Mouse (Mus musculus) left cerebral cortex, adult 2 months (tissue): ENCODE measurements around the gene Vasp. TPM values are rescaled to one million over a fixed set of nuclear protein-coding genes. Genes with fewer than 3 reads are reported as not detected.
"Not testable (repeated sequence)": the region's sequence is repeated elsewhere in the genome, so short reads cannot be mapped to it uniquely, and the experiment has no call there.

Source experiments
- DNase-seq, 2 experiments: peaks; one replicate each; pipeline ENCODE4 v3.0.0; 2021 to 2022; ENCODE audit warnings: low spot score in 2 of 2, mixed read lengths in 1 of 2; ENCODE audit errors: extremely low spot score in 1 of 2
- H3K27ac ChIP-seq: fragments of 200-600 bp; 2 replicates; pipeline ENCODE4 v1.8.1; 2022
- H3K4me3 ChIP-seq: fragments of 200-600 bp; 2 replicates; pipeline ENCODE4 v1.8.1; 2022
- CTCF ChIP-seq: fragments of 200-600 bp; IDR thresholded peaks from 2 replicates; pipeline ENCODE4 v1.8.1; 2022; ENCODE audit warnings: antibody characterized with exemption, mild to moderate bottlenecking, moderate library complexity
- intact Hi-C: fragments of 180-260 bp; cut with DNase I; formaldehyde crosslinking; loops from one replicate; pipeline ENCODE4 v1.15.1; 2025
- total RNA-seq, 2 experiments: library from RNA; stranded (reverse); gene quantifications; 2 replicates each; pipeline ENCODE4 v1.2.3; 2021

Gene Vasp
- total RNA-seq, 2 experiments from 2014 or later = 13.2 to 14.6 TPM

DNA sequence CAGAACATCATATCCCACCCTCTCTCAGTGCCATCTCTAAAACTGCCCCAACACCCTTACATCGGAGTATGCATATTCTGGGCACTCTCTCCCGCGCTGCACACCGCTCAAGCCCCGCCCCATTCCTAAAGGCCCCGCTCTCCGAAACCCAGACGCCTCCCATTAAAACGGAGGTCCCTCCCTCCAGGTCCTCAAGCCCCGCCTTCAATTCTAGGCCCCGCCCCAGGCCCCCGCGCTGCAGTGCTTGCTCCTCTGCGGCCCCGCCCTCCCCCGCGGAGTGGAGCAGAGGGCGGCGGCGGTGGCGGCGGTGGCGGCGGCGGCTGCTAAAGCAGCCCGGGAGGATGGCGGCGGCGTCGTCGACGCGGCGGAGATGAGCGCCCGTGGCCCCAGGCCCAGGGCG, 10.8 kb upstream of the Vasp start, which contains the start of gene Rtn2:
Gene Rtn2, plus strand, starts transcription at position 240 of the 400 bp plus-strand sequence.
- intact Hi-C loops = no loop called here

DNA sequence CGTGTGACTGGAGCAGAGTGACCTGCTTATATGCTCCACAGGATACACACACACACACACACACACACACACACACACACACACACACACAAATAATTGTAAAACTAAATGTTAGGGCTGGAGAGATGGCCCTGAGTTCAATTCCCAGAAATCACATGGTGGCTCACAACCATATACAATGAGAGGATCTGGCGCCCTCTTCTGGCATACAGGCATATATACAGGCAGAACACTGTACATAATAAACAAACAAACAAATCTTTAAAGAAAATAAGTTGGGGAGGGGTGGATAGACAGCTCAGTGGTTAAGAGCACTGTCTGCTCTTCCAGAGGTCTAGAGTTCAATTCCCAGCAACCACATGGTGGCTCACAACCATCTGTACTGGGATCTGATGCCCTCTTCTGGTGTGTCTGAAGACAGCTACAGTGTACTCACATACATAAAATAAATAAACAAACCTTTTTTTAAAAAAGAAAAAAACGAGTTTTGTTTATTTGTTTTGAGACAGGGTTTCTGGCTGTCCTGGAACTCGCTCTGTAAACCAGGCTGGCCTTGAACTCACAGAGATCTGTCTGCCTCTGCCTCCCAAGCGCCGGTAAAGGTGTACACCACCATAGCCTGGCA, 10.2 kb upstream of the Vasp start:
- DNase-seq, H3K27ac ChIP-seq, intact Hi-C loops: not testable (repeated sequence)
- peak; percentile 55 for TF ChIP-seq CTCF
- peak overlapping the region; percentile 85 for H3K4me3 ChIP-seq

More for the DNA sequence above, 10.8 kb upstream of the Vasp start, which contains the start of gene Rtn2:
- H3K4me3 ChIP-seq = peak within 1 kb of the TSS; percentile 85
- DNase-seq = peak; percentile 83 to 85
- TF ChIP-seq CTCF = no peak
- H3K27ac ChIP-seq = peak within 1 kb of the TSS; percentile 90

DNA sequence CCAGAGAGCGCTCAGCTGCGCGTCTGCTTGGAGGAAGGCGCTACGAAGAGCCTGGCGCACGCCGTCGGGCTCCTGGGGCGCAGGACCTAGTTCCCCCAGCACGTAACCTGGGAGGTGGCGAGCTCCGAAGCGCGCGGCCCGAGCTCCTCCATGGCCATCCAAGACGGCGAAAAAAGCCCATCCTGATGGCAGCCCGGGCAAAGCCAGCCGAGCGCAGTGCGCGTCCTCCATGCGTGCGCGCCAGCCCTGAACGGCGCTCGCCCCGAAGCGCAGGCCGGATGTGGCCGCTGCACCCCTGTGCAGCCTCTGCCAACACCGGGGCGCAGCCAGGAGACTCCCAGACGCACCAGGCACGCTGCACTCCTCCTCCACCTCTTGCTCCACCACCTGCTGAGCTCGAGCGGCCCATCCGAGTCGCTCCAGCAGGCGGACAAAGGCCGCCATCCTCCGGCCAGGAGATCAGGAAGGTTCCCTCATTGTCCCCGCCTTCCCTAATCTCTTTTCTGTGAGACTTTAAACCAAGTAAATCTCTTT, 8.0 kb upstream of the Vasp start, which contains the start of gene Ppm1n:
Gene Ppm1n, minus strand, starts transcription at position 484 of the 534 bp plus-strand sequence.
- TF ChIP-seq CTCF = no peak; the same call in 1 of the 2 replicates
- intact Hi-C loops = no loop called here
- Histone ChIP-seq H3K4me3 (peak within 1 kb of the TSS; percentile 28; the same call in 1 of the 2 replicates), H3K27ac (no peak within 1 kb of the TSS)
- no peak for DNase-seq

DNA sequence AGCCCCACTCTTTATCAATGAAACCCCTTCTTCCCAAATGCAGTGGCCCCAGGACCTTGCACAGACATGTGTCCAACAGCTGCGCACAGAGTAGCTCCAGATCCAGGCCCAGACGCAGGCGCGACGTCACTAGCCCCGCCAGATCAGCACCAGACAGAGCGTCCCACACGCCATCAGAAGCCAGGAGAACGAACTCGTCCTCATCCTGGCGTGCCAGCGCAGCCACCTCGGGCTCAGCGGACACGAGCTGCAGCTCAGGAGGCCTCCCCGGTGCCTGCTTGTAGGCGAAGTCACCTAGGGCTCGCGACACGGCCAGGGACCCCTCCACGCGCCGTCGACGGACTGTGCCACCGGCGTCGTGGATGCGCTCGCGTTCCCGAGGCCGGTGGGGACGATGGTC, 7.4 kb upstream of the Vasp start:
- DNase-seq = no peak
- no peak for TF ChIP-seq CTCF
- H3K4me3 ChIP-seq = no peak overlapping the region
- intact Hi-C loops = no loop called here
- H3K27ac ChIP-seq = no peak overlapping the region

DNA sequence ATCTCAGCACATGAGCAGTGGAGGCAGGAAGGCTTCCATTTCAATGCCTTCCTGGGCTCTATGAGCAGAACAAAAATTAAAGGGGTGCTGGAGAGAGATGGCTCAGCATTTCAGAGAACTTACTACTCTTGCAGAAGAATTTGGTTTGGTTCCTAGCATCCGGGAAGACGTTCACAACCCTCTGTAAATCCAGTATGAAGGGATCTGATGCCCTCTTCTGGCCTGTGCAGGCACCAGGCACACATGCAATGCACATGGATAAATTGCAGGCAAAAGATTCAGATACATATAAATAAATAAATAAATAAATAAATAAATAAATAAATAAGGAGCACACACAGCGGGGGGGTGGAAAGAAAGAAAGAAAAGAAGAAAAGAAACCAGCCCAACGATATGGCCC, 4.6 kb upstream of the Vasp start:
- Histone ChIP-seq H3K27ac (no peak overlapping the region), H3K4me3 (no peak overlapping the region)
- TF ChIP-seq CTCF = peak; percentile 29
- intact Hi-C loops = loop anchor here (2.0 kb wide), 1 partner anchor 37 kb away; no protein-coding TSS in a partner anchor
- no peak for DNase-seq

DNA sequence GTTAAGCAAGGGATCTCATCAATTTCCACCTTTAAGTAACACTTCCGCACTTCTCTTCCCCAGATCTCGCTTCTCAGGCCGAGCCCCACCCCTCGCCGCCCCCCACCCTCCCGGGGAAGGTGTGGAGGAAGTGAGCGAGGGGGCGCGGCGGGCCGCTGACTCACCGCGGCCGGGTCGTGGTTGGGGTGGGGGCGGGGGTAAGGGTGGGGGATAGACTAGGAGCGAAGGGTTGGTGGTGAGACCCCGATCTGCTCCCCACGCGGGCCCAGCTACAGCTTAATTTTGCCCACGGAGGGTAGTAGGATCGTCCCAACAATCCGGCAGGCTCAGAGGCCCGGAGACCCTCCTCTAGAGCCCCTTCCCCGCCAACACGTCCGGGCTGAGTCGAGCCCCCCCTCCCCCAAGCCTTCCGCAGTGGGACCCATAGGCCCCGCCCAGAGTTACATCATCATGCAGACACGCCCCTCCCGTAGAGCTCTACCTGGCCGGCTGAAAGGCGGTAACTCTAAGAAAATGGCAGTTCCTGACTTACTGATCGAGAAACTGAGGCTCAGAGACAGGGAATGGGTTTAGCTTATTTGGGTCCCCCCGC, 652 bp upstream of the Vasp start:
- H3K4me3 ChIP-seq = peak overlapping the region; percentile 98
- intact Hi-C loops = no loop called here
- H3K27ac ChIP-seq = peak overlapping the region; percentile 72
- DNase-seq = peak in 1 of 2 experiments; percentile 35
- no peak for TF ChIP-seq CTCF

DNA sequence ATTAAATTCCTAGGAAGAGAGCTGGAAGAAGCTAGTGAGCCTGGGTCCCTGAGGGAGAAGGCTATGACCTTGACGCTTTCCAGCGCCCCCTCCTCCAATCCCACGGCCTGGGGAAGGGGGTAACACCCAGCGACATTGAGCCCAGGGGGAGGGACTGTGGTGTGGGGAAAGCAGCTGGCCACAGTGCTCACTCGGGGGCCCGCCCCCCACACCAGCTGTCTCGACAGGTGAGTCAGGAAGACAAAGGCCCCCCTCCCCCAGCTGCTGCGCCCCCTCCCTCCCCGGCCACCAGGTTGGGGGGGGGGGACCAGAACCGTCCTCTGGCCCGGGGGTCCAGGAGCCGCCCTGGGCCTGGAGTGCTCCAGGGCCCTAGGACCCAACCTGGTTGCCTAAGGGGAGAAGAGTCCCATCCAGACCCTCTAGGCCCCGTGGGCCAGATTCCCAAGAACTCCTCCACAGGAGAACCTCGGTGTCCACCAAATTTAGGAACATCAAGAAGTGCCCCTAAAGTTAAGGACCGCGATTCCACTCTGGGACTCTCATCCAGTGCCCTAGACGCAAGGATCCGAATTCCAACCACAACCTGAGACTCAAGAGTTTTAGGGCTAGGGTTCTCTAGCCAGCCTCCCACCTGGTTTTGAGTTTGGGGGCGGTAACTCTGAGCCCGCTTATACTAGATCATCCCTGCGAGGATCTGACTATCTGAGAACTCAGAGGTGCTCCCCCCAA, 944 bp downstream of the Vasp start:
- intact Hi-C loops = no loop called here
- no peak for DNase-seq
- Histone ChIP-seq H3K27ac (peak overlapping the region; percentile 72), H3K4me3 (peak overlapping the region; percentile 98)
- no peak for TF ChIP-seq CTCF

DNA sequence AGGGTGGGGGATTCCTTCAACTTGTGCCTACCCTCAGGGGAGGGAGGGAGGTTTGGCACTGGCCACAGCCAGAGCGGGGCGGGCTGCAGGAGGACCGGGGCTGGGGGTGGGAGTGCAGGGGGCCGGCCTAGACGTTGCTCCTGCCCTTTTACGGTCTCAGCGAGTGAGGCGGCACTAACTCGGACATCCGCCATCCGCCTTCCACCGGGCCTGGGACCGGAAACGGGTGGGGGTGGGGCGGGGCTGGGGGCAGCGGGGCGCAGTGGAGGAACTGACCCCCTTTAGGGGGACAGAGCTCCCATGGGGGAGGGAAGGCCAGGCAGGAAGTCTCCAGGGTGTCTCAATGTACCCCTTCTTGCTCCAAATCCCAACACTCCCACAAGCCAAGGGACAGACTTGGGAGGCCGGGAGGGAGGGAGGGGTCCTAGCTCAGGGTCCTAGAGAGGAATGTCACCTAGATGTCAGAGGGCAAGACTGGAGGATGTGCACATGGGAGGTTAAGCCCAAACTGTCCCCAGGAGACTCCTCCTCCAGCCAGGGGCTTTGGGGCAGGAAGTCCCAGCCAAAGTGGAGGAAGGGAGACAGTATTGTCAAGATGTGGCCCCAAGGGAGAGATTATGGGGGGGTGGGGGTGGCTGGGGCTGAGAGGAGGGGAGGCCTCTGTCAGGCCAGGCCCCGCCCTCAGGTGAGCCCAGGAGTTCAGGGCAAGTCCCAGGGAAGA, 1.7 kb downstream of the Vasp start:
- intact Hi-C loops = no loop called here
- DNase-seq = no peak
- TF ChIP-seq CTCF = no peak
- peak overlapping the region; percentile 72 for H3K27ac ChIP-seq
- peak overlapping the region; percentile 98 for H3K4me3 ChIP-seq

DNA sequence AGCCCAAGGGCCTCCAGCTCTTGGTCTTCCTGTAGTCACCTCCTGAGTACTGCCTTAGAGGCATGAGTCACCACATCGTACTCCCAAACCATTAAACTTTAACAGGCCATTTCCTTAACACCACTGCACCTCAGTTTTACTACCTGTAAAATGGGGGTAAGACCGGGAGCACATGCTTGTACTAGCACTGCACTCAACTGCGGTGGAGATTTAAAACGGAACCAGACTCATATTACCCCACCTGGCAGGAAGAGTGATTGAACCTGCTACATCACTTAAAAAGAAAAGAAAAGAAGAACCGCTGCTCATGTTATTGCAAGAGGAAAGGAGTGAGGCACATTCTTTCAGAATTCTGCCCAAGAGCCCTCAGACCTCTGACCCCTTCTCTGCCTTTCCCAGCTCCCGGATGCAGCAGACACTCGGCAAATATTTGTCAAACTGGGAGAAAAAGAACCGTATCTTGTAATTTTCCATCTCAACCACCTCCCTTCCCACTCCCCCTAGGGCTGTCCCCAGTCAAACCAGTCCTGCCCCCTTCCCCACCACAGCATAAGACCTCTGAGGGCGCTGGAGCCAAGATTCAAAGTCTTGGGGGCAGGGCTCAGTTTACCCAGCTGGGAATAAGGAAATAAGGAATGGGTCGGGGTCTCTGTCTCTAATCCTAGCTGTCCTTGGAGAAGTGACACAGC, 2.5 kb downstream of the Vasp start:
- intact Hi-C loops = no loop called here
- peak overlapping the region; percentile 24 for H3K27ac ChIP-seq
- TF ChIP-seq CTCF = no peak

DNA sequence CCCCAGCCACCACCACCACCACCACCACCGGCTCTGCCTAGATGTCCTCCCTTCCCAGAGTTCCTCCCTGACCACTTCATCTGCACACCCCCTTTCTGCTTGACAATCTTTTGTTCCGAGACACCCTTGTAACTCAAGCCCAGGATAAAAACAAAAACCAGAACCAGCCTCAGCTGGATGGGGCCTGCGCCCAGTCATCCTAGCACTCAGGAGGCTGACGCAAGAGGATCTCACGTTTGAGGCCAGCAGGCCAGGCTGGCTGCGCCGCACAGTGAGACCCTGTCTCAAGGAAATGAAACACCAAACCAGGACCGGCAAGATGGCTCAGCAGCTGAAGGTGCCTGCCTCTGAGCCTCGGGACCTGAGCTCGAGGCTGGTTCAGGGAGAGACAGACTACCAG, 4.6 kb downstream of the Vasp start:
- DNase-seq = no peak
- intact Hi-C loops = no loop called here
- TF ChIP-seq CTCF = no peak
- Histone ChIP-seq H3K4me3 (no peak overlapping the region), H3K27ac (no peak overlapping the region)

More for the DNA sequence above, 2.5 kb downstream of the Vasp start:
- peak overlapping the region; percentile 98; the same call in 1 of the 2 replicates for H3K4me3 ChIP-seq
- DNase-seq = no peak
